Mouse (Mus musculus): ENCODE data around the gene Magi1.

- TF ChIP-seq CTCF (IDR thresholded peaks at IDR 0.05; ENCODE audit: control insufficient read depth, insufficient read depth, low read length) = no peak
- TF ChIP-seq POLR2A (IDR thresholded peaks at IDR 0.05; ENCODE audit: borderline replicate concordance, control insufficient read depth, low read depth, low read length) = no peak
Observed at GRCm38 (mm10) chr6:94116434-94117432, 167.0 kb downstream of the Magi1 start.

All from bone marrow, adult 2 months (tissue).